Mouse (Mus musculus): ENCODE measurements at regions not wholly inside any gene's neighbourhood (a gene's known extent, or its start where the extent isn't known, plus 50 kb on each side); places are given as distances from the start of the nearest gene placed in this dataset.
"Not testable (repeated sequence)": the region's sequence is repeated elsewhere in the genome, so short reads cannot be mapped to it uniquely, and the experiment has no call there.

GRCm38 (mm10) chr17:14144082-14144481, 60.0 kb downstream of the Dact2 start:
- Histone ChIP-seq H3K4me1 (no peaks in the 10 kb centered on the region), H3K9me3 (no peaks in the 10 kb centered on the region), H3K27ac (no peak overlapping the region), H3K4me3 (no peak overlapping the region), H3K27me3 (ENCODE audit: insufficient read depth, poor library complexity, severe bottlenecking) (peaks cover 45% of the 10 kb centered on the region), H3K36me3 (no peaks in the 10 kb centered on the region)
- WGBS: 72% methylated on average over 7 of the region's 7 CpGs
- no peak for DNase-seq (ENCODE audit: low spot score)

DNA sequence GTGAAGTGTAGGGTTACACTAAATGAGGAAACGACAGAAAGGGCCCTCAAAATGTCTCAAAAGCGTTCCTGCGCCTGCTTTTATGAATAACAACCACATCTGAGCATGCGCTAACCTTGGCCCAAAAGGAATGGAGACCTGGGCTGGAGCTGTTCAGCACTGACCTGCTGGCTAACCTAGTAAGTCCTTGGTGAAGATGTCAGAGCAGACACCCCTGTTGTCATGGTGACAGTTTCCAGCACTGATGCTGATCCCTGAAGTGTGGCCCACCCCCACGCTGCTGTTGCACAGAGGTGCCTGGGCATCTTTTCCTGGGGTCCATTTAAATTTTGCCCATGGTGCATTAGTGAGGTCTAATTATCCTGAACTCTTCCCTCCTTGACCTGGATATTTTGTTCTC, 62.4 kb downstream of the Dact2 start:
- Histone ChIP-seq H3K27me3 (ENCODE audit: insufficient read depth, poor library complexity, severe bottlenecking) (peaks cover 58% of the 10 kb centered on the region), H3K4me3 (no peak overlapping the region), H3K27ac (no peak overlapping the region), H3K9me3 (no peaks in the 10 kb centered on the region), H3K36me3 (no peaks in the 10 kb centered on the region), H3K4me1 (no peaks in the 10 kb centered on the region)
- 81% methylated on average over 5 of the region's 5 CpGs for WGBS
- DNase-seq (ENCODE audit: low spot score): no peak

- DNase-seq (ENCODE audit: low spot score): no peak
- Histone ChIP-seq H3K4me1 (no peaks in the 10 kb centered on the region), H3K36me3 (no peaks in the 10 kb centered on the region), H3K27me3 (ENCODE audit: insufficient read depth, poor library complexity, severe bottlenecking) (peaks cover 69% of the 10 kb centered on the region), H3K4me3 (no peak overlapping the region), H3K27ac (no peak overlapping the region), H3K9me3 (no peaks in the 10 kb centered on the region)
- 68% methylated on average over 2 of the region's 2 CpGs for WGBS
These were observed 63.8 kb downstream of the Dact2 start for GRCm38 (mm10) chr17:14140266-14140665.

DNA sequence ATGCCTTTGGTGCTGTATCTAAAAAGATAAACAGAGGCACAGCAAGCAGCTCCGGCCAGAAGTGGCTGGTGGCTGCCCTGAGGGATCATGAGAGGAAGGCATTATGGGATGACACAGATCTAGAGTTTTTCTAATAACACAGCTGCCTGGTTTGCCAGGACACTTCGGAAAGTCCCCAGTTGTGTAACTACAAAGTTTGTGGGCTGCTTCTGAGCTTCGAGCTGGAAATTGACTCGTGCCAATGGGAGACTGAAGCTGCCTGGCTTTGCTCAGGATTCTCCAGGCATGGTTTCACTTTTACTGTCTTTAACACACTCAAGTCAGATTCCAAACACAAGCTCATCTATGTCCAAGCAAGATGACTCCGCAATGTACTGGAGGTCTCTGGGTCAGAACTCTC, 65.2 kb downstream of the Dact2 start:
- Histone ChIP-seq H3K27ac (no peak overlapping the region), H3K4me1 (no peaks in the 10 kb centered on the region), H3K9me3 (no peaks in the 10 kb centered on the region), H3K27me3 (ENCODE audit: insufficient read depth, poor library complexity, severe bottlenecking) (peaks cover 72% of the 10 kb centered on the region), H3K36me3 (no peaks in the 10 kb centered on the region), H3K4me3 (no peak overlapping the region)
- no peak for DNase-seq (ENCODE audit: low spot score)
- WGBS: 71% methylated on average over 5 of the region's 5 CpGs

DNA sequence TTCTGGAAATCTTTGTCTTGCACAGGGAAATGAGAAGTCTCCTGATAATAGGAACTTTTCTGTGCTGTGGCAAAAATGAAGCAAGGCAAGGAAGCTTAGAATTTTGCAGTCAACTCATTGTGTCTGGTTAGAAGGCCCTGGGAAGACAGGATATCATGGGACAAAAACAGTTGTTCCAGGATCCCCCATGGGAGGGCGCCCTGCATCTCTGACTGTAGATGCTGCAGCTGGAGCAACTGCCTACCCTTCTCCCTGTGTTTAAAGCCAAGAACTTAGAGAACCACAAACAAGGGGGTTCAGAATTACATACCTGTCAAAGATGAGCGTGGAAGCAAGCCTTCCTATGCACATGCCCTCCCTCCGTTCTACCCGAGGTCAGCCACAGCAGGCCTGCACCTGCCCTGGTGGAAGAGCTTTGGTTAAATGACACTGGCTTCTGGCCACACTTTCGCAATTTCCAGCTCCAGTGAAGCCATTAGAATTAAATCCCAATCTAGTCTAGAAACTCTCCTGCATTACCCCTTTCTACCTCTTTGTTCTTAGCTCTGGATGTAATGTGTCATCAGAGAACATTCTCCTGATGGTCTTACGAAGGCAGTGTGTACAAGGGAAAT, 67.3 kb downstream of the Dact2 start:
- WGBS: 63% methylated on average over 6 of the region's 6 CpGs
- Histone ChIP-seq H3K9me3 (no peaks in the 10 kb centered on the region), H3K4me1 (no peaks in the 10 kb centered on the region), H3K4me3 (no peak overlapping the region), H3K27ac (no peak overlapping the region), H3K27me3 (ENCODE audit: insufficient read depth, poor library complexity, severe bottlenecking) (peaks cover 71% of the 10 kb centered on the region), H3K36me3 (no peaks in the 10 kb centered on the region)
- DNase-seq (ENCODE audit: low spot score): no peak

GRCm38 (mm10) chr17:14134604-14135003, 69.5 kb downstream of the Dact2 start:
- H3K36me3 ChIP-seq: no peaks in the 10 kb centered on the region
- no peaks in the 10 kb centered on the region for H3K4me1 ChIP-seq
- H3K9me3 ChIP-seq: no peaks in the 10 kb centered on the region
- peaks cover 53% of the 10 kb centered on the region for H3K27me3 ChIP-seq (ENCODE audit: insufficient read depth, poor library complexity, severe bottlenecking)
- H3K27ac ChIP-seq: no peak overlapping the region
- H3K4me3 ChIP-seq: no peak overlapping the region
- no peak for DNase-seq (ENCODE audit: low spot score)
- 77% methylated on average over 3 of the region's 3 CpGs for WGBS

DNA sequence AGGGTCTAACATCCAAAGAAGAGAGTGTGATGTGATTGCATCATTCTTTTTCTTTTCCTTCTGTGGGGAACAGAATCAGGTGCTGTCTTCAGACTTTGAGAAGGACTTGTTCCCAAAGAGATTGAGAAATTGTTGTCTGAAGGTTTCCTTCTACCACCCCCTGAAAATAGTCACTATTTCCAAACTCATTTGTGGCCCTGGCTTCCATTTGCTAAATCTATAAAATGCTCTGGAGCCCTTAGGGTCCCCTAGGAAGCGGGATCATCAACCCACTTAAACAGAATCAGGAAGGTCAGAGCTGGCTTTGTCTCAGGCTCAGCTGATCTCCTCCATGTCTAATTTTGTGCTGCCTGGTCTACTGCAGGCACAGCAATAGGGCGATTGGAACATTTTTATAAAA, 70.1 kb downstream of the Dact2 start:
- Histone ChIP-seq H3K4me3 (no peak overlapping the region), H3K9me3 (no peaks in the 10 kb centered on the region), H3K27me3 (ENCODE audit: insufficient read depth, poor library complexity, severe bottlenecking) (peaks cover 53% of the 10 kb centered on the region), H3K36me3 (no peaks in the 10 kb centered on the region), H3K27ac (no peak overlapping the region), H3K4me1 (no peaks in the 10 kb centered on the region)
- 73% methylated on average over 2 of the region's 2 CpGs for WGBS
- no peak for DNase-seq (ENCODE audit: low spot score)

GRCm38 (mm10) chr17:14127031-14127430, 67.7 kb upstream of the Gm7358 start:
- not testable (repeated sequence) for DNase-seq (ENCODE audit: low spot score); H3K36me3 ChIP-seq; H3K27ac ChIP-seq; H3K4me3 ChIP-seq; H3K4me1 ChIP-seq; H3K27me3 ChIP-seq (ENCODE audit: insufficient read depth, poor library complexity, severe bottlenecking); H3K9me3 ChIP-seq
- 4% methylated on average over 2 of the region's 2 CpGs for WGBS

DNA sequence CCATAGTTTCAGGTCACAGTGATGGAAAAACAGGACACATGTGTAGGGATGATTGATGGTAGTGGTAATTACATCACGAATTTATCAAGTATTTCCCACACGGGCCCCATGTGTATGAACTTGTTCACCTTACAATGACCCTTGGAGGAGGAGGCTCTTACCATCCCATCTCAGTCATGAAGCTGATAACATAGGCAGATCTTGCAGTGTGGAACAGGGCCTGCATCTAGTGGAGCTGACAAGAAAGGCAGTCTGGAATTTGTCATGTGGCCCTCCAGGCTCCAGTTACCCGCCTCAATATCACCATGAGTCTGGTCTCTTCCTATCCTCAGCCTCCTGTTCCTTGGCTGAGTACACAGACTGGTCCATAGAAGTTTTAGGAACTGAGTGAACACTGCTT, 59.5 kb upstream of the Gm7358 start:
- 20% methylated on average over 3 of the region's 3 CpGs for WGBS
- Histone ChIP-seq H3K4me1 (peaks cover 14% of the 10 kb centered on the region), H3K27me3 (ENCODE audit: insufficient read depth, poor library complexity, severe bottlenecking) (peaks cover 7% of the 10 kb centered on the region; the same call in 1 of the 2 replicates), H3K27ac (0 out of 2 replicates have a peak overlapping the region, but pooled peaks have one; percentile 22), H3K36me3 (no peaks in the 10 kb centered on the region), H3K4me3 (no peak overlapping the region), H3K9me3 (no peaks in the 10 kb centered on the region)
- DNase-seq (ENCODE audit: low spot score): peak; percentile 78

- H3K4me3 ChIP-seq: no peak overlapping the region
- peaks cover 14% of the 10 kb centered on the region for H3K4me1 ChIP-seq
- H3K27me3 ChIP-seq (ENCODE audit: insufficient read depth, poor library complexity, severe bottlenecking): peaks cover 7% of the 10 kb centered on the region; the same call in 1 of the 2 replicates
- H3K9me3 ChIP-seq: no peaks in the 10 kb centered on the region
- H3K36me3 ChIP-seq: no peaks in the 10 kb centered on the region
- no peak for DNase-seq (ENCODE audit: low spot score)
- WGBS: 73% methylated on average over 2 of the region's 2 CpGs
- H3K27ac ChIP-seq: no peak overlapping the region
These were observed 56.9 kb upstream of the Gm7358 start for GRCm38 (mm10) chr17:14116223-14116622.

DNA sequence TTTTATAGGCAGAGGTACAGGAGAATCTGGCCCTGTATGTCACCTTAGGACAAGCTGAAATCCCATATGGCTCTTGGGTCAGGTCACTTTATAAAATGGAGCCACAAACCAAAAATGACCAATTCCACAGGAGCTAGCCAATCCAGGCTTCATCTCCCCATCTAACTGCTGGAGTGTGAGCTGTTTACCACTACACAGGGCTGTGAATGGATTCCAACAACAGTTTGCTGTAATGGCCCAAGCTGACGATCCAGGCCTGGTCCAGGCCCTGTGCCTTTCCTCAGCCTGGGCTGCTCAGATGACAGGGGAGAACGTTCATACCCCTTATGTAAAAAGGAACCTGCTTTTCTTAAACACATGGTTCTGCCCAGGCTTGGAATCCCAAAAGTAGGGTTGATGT, 55.5 kb upstream of the Gm7358 start:
- peaks cover 4% of the 10 kb centered on the region; the same call in 1 of the 2 replicates for H3K27me3 ChIP-seq (ENCODE audit: insufficient read depth, poor library complexity, severe bottlenecking)
- DNase-seq (ENCODE audit: low spot score): no peak

DNA sequence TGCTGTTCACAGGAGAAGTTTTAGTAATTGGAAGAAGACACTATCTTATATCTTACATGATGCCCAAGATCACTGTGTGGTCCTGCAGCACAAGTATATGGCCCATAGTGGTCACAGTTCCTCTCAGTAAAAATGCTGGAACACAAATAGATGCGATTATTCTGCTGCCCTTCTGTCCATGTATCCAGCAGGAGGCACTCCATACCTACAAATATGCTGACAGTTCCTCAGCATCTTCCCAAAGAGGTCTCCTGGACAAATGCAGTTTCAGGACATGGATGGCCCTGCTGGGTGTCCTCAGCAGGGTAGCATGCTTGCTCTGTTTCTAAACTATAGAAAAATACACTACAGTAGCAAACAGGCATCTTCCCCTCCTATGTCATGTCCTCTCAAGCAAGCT, 52.4 kb upstream of the Gm7358 start:
- not testable (repeated sequence) for H3K36me3 ChIP-seq; H3K4me3 ChIP-seq; H3K4me1 ChIP-seq; H3K27ac ChIP-seq; H3K9me3 ChIP-seq; H3K27me3 ChIP-seq (ENCODE audit: insufficient read depth, poor library complexity, severe bottlenecking); DNase-seq (ENCODE audit: low spot score)
- WGBS: 21% methylated on average over 1 of the region's 1 CpGs

More for the DNA sequence above, 55.5 kb upstream of the Gm7358 start:
- Histone ChIP-seq H3K27ac (no peak overlapping the region), H3K36me3 (no peaks in the 10 kb centered on the region), H3K4me1 (peaks cover 13% of the 10 kb centered on the region), H3K9me3 (no peaks in the 10 kb centered on the region), H3K4me3 (no peak overlapping the region)
- 71% methylated on average over 2 of the region's 2 CpGs for WGBS

Measured in heart, embryonic 10.5 days (tissue).